ENCODE assay signal across 31 mouse cellular contexts in the genomic region with DNA sequence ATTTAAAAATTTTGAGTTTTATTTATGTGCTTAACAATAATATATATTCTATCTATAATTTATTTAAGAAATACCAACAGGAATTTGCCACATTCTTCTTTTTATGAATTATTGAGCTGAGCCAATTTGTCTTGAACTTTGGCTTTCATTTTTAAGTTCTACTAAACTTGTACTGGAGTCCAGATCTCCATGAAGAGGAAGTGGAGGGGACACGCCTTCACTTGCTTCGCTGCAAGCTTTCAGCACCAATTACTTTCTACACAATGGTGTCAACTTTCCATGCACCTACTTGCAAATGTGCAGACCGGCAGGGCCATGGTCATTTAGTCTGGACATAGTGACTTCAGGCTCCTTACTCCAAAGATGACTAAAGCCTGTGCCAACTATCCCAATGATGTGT. TPM values are rescaled to one million over a fixed set of nuclear protein-coding genes. Genes with fewer than 3 reads are reported as not detected.
DNase-seq lines count a peak whose midpoint lies in the region; ATAC-seq and TF ChIP-seq lines count a peak whose summit lies in the region.
"Had no signal": no experiment of that assay in that cellular context is flagged by ENCODE, and none has a peak within 500 bp of the region (broad histone marks: within the 10 kb centered on the region; RNA-seq: fewer than 3 reads in every experiment).

No protein-coding gene starts in this region.

- DNase-seq in ES-CJ7 (ENCODE audit: low read depth, low spot score), result peak; percentile 5
- peak; percentile 58 for DNase-seq in MEL-GATA-1-ER (ENCODE audit: extremely low read depth, low read depth)
- no peak for DNase-seq in spleen, adult 12 weeks (ENCODE audit: low spot score)
- DNase-seq in liver, postnatal 0 days, result no peak
- DNase-seq in midbrain, embryonic 11.5 days (ENCODE audit: low spot score, missing footprints), result no peak
- DNase-seq in cerebellum, postnatal 10 days, result no peak
- DNase-seq: adrenal gland, postnatal 10 days; adrenal gland, postnatal 36 days; cerebellum, adult 11 months; cerebellum, adult 2 months; cerebellum, adult 9-11 months; cerebellum, postnatal 36 days; gastrocnemius, postnatal 10 days; heart, adult 18-20 months; heart, postnatal 10 days; heart, postnatal 4 days had no signal

- H3K9me3 ChIP-seq in megakaryocyte, embryonic 14.5 days, result no peaks in the 10 kb centered on the region
- no peaks in the 10 kb centered on the region for H3K9me3 ChIP-seq in liver, postnatal 0 days (ENCODE audit: low read length)
- no peaks in the 10 kb centered on the region for H3K9me3 ChIP-seq in midbrain, embryonic 11.5 days (ENCODE audit: control insufficient read depth, low read length)
- H3K9me3 ChIP-seq: forebrain, embryonic 10.5 days; forebrain, embryonic 13.5 days; G1E; heart, embryonic 12.5 days; heart, embryonic 15.5 days had no signal

- H3K36me3 ChIP-seq in megakaryocyte, embryonic 14.5 days (replicated peaks; ENCODE audit: low read length), result no peaks in the 10 kb centered on the region
- H3K36me3 ChIP-seq in liver, postnatal 0 days (replicated peaks; ENCODE audit: insufficient read depth, low read length), result no peaks in the 10 kb centered on the region
- no peaks in the 10 kb centered on the region for H3K36me3 ChIP-seq in midbrain, embryonic 11.5 days (ENCODE audit: control insufficient read depth, insufficient read depth, low read length)
- H3K36me3 ChIP-seq: forebrain, embryonic 10.5 days; G1E; heart, embryonic 12.5 days; heart, embryonic 15.5 days had no signal

- no peaks in the 10 kb centered on the region for H3K27me3 ChIP-seq in megakaryocyte, embryonic 14.5 days (replicated peaks)
- H3K27me3 ChIP-seq in liver, postnatal 0 days (ENCODE audit: insufficient read depth, low read length), result no peaks in the 10 kb centered on the region
- H3K27me3 ChIP-seq in midbrain, embryonic 11.5 days (ENCODE audit: control insufficient read depth, insufficient read depth, low read length), result no peaks in the 10 kb centered on the region
- H3K27me3 ChIP-seq: forebrain, embryonic 13.5 days; heart, embryonic 12.5 days; heart, embryonic 15.5 days had no signal

- WGBS in liver, postnatal 0 days (ENCODE audit: insufficient replicate concordance), result 59% methylated on average over 3 of the region's 3 CpGs
- WGBS in midbrain, embryonic 11.5 days, result 79% methylated on average over 3 of the region's 3 CpGs

- no peak overlapping the region for H3K27ac ChIP-seq in liver, postnatal 0 days (ENCODE audit: low read depth)
- H3K27ac ChIP-seq in midbrain, embryonic 11.5 days (ENCODE audit: low read depth, low read length), result no peak overlapping the region
- H3K27ac ChIP-seq: forebrain, embryonic 10.5 days; forebrain, embryonic 13.5 days; heart, embryonic 15.5 days; hindbrain, embryonic 14.5 days; hindbrain, postnatal 0 days had no signal

- TF ChIP-seq CTCF in liver, postnatal 0 days (IDR thresholded peaks at IDR 0.05; ENCODE audit: low read depth), result no peak

- H3K9ac ChIP-seq in liver, postnatal 0 days (replicated peaks), result no peak overlapping the region
- H3K9ac ChIP-seq in midbrain, embryonic 11.5 days (ENCODE audit: low read length), result no peak overlapping the region
- H3K9ac ChIP-seq: forebrain, embryonic 13.5 days; heart, embryonic 12.5 days; heart, embryonic 15.5 days; hindbrain, embryonic 14.5 days had no signal

- 0 out of 2 replicates have a peak, but pooled peaks have one; percentile 25 for ATAC-seq in granulocyte monocyte progenitor cell, adult 5-6 weeks (replicated peaks; ENCODE audit: poor library complexity, severe bottlenecking)
- no peak for ATAC-seq in liver, postnatal 0 days
- no peak for ATAC-seq in midbrain, embryonic 11.5 days (ENCODE audit: low FRiP score)
- ATAC-seq: forebrain, embryonic 13.5 days; forebrain, embryonic 16.5 days; hindbrain, postnatal 0 days; inflammation-experienced regulatory T-cells, adult 6 months had no signal

- no peak for TF ChIP-seq EP300 in liver, postnatal 0 days (IDR thresholded peaks at IDR 0.05; ENCODE audit: low read depth)

- H3K4me2 ChIP-seq in liver, postnatal 0 days (ENCODE audit: low read depth, low read length), result no peak overlapping the region
- H3K4me2 ChIP-seq in midbrain, embryonic 11.5 days, result no peak overlapping the region
- H3K4me2 ChIP-seq: forebrain, embryonic 13.5 days; heart, embryonic 12.5 days; heart, embryonic 15.5 days; hindbrain, embryonic 14.5 days had no signal

- H3K4me1 ChIP-seq in megakaryocyte, embryonic 14.5 days, result peaks cover 65% of the 10 kb centered on the region
- no peaks in the 10 kb centered on the region for H3K4me1 ChIP-seq in liver, postnatal 0 days (ENCODE audit: insufficient read depth)
- peaks cover 5% of the 10 kb centered on the region; the same call in 1 of the 2 replicates for H3K4me1 ChIP-seq in midbrain, embryonic 11.5 days (ENCODE audit: control insufficient read depth, insufficient read depth, low read length)
- H3K4me1 ChIP-seq: heart, embryonic 15.5 days had no signal

- H3K4me3 ChIP-seq in megakaryocyte, embryonic 14.5 days (replicated peaks), result peak overlapping the region; percentile 28
- no peak overlapping the region for H3K4me3 ChIP-seq in liver, postnatal 0 days (ENCODE audit: low read depth, low read length)
- no peak overlapping the region for H3K4me3 ChIP-seq in midbrain, embryonic 11.5 days (ENCODE audit: low read depth, low read length)
- H3K4me3 ChIP-seq: forebrain, embryonic 10.5 days; forebrain, embryonic 13.5 days; heart, embryonic 12.5 days; heart, embryonic 15.5 days had no signal

RNA-seq across cellular contexts. Expression of a gene that starts 27.8 kb away (rescaled TPM):
- 0.06 TPM in 1 of 2 replicates, not detected in the other for total RNA-seq in granulocyte monocyte progenitor cell, adult 5-6 weeks (2014; fragmentation: Nextera tagmentation)
- total RNA-seq in granulocyte monocyte progenitor cell, adult 5-6 weeks (2017), result 0.15 and 0.34 TPM in 2 replicates
- polyA plus RNA-seq in megakaryocyte, embryonic 14.5 days (2012; ENCODE audit: insufficient read depth, low replicate concordance), result 0.17 and 0.74 TPM in 2 replicates
- not detected in 2 replicates for polyA plus RNA-seq in liver, postnatal 0 days (2015; fragmentation: Nextera tagmentation; extraction: Ambion mirVana)
- polyA plus RNA-seq in midbrain, embryonic 11.5 days (2014; fragmentation: Nextera tagmentation; extraction: Ambion mirVana), result not detected in 2 replicates
- total RNA-seq: gastrocnemius, adult 18-20 months had no signal
- polyA plus RNA-seq: embryonic facial prominence, embryonic 11.5 days; embryonic facial prominence, embryonic 14.5 days; forebrain, embryonic 10.5 days; forebrain, embryonic 13.5 days; forebrain, embryonic 16.5 days; heart, embryonic 12.5 days; heart, embryonic 15.5 days; hindbrain, embryonic 11.5 days; hindbrain, embryonic 14.5 days; hindbrain, postnatal 0 days; inflammation-experienced regulatory T-cells, adult 6 months had no signal

RNA-seq across cellular contexts. Expression of a gene that starts 32.1 kb away (rescaled TPM):
- 4.0 and 5.2 TPM in 2 replicates for total RNA-seq in granulocyte monocyte progenitor cell, adult 5-6 weeks (2014; fragmentation: Nextera tagmentation)
- total RNA-seq in granulocyte monocyte progenitor cell, adult 5-6 weeks (2017), result 8.1 and 10.5 TPM in 2 replicates
- polyA plus RNA-seq in megakaryocyte, embryonic 14.5 days (2012; ENCODE audit: insufficient read depth, low replicate concordance), result 18.4 TPM in 2 replicates
- 3.2 and 3.3 TPM in 2 replicates for polyA plus RNA-seq in liver, postnatal 0 days (2015; fragmentation: Nextera tagmentation; extraction: Ambion mirVana)
- polyA plus RNA-seq in midbrain, embryonic 11.5 days (2014; fragmentation: Nextera tagmentation; extraction: Ambion mirVana), result 12.7 and 12.8 TPM in 2 replicates

Comparison
In these comparisons a context has a peak if more than half of its experiments do, and no peak if none do; other contexts are left out.
1. DNase-seq: peak in ES-CJ7 (single experiment) and MEL-GATA-1-ER (single experiment); none in spleen, adult 12 weeks (single experiment), liver, postnatal 0 days (single experiment), midbrain, embryonic 11.5 days (single experiment) and cerebellum, postnatal 10 days (0 of 2).